Mouse (Mus musculus) bone marrow, adult 2 months (tissue): ENCODE data around the gene Entpd8. TPM values are rescaled to one million over a fixed set of nuclear protein-coding genes. Genes with fewer than 3 reads are reported as not detected.

Experiments used
- H3K27ac ChIP-seq: fragments of 200-500 bp; 2 replicates; pipeline ENCODE4 v1.5.1; 2012; ENCODE audit warnings: low read depth, mild to moderate bottlenecking, control low read depth, inconsistent platforms, low read length; ENCODE audit not compliant: control insufficient read depth, poor library complexity, insufficient read depth
- H3K4me1 ChIP-seq: fragments of 200-500 bp; 2 replicates; pipeline ENCODE4 v1.6.1; 2011; ENCODE audit warnings: low read length; ENCODE audit not compliant: control insufficient read depth, insufficient read depth
- H3K4me3 ChIP-seq: fragments of 200-500 bp; replicated peaks from 2 replicates; pipeline ENCODE3; 2011; ENCODE audit warnings: mild to moderate bottlenecking, low read depth, low read length, control low read depth; ENCODE audit not compliant: control insufficient read depth
- CTCF ChIP-seq: fragments of 200-500 bp; IDR thresholded peaks from 2 replicates; pipeline ENCODE4 v1.5.1; 2011; ENCODE audit warnings: low read length, control low read depth; ENCODE audit not compliant: control insufficient read depth, insufficient read depth
- POLR2A ChIP-seq: fragments of 200-500 bp; IDR thresholded peaks from 2 replicates; pipeline ENCODE4 v1.6.1; 2011; ENCODE audit warnings: low read depth, mild to moderate bottlenecking, control low read depth, low read length, borderline replicate concordance; ENCODE audit not compliant: control insufficient read depth
- WGBS: fragments of 180-500 bp; shearing (Covaris S2); methylation state at CpG from one replicate; pipeline ENCODE4 v1.1.7; 2018; 5-methylcytosine and 5-hydroxymethylcytosine counted together
- polyA plus RNA-seq: library from polyadenylated mRNA; stranded (reverse); fragments of >200 nt; gene quantifications from 2 replicates; pipeline ENCODE4 v1.2.4, GENCODE M21; 2011; ENCODE audit warnings: low replicate concordance; ENCODE audit not compliant: missing spikeins, insufficient read depth, insufficient read length

The Entpd8 gene
- not detected in 2 replicates for polyA plus RNA-seq

- Histone ChIP-seq H3K4me1 (no peaks in the 10 kb centered on the region), H3K4me3 (no peak within 1 kb of the TSS), H3K27ac (no peak within 1 kb of the TSS)
- 80% methylated on average over 5 of the region's 5 CpGs for WGBS
- TF ChIP-seq CTCF, result no peak
- no peak for TF ChIP-seq POLR2A
Observed at GRCm38 (mm10) chr2:25080076-25080475, at the start of gene Entpd8. Gene Entpd8, plus strand, starts transcription at chr2:25080304.

- no peaks in the 10 kb centered on the region for H3K4me1 ChIP-seq
- TF ChIP-seq POLR2A, result no peak
- no peak for TF ChIP-seq CTCF
- 89% methylated on average over 4 of the region's 4 CpGs for WGBS
- H3K4me3 ChIP-seq, result no peak overlapping the region
- no peak overlapping the region for H3K27ac ChIP-seq
Observed at GRCm38 (mm10) chr2:25034994-25035393, 45.1 kb upstream of the Entpd8 start.

- Histone ChIP-seq H3K4me1 (no peaks in the 10 kb centered on the region), H3K27ac (no peak overlapping the region; the same call in 1 of the 2 replicates), H3K4me3 (no peak overlapping the region)
- TF ChIP-seq POLR2A (no peak), CTCF (no peak)
- 87% methylated on average over 5 of the region's 5 CpGs for WGBS
Observed at GRCm38 (mm10) chr2:25040089-25040488, 40.0 kb upstream of the Entpd8 start.

GRCm38 (mm10) chr2:25050921-25051320 is 29.2 kb upstream of the Entpd8 start:
- Histone ChIP-seq H3K27ac (no peak overlapping the region), H3K4me3 (no peak overlapping the region), H3K4me1 (no peaks in the 10 kb centered on the region)
- no peak for TF ChIP-seq POLR2A
- no peak for TF ChIP-seq CTCF
- 91% methylated on average over 7 of the region's 7 CpGs for WGBS

- no peak overlapping the region for H3K27ac ChIP-seq
- no peak overlapping the region for H3K4me3 ChIP-seq
- TF ChIP-seq POLR2A (no peak), CTCF (no peak)
- WGBS, result 89% methylated on average over 8 of the region's 8 CpGs
- no peaks in the 10 kb centered on the region for H3K4me1 ChIP-seq
Observed at GRCm38 (mm10) chr2:25051450-25051849, 28.7 kb upstream of the Entpd8 start.

- no peak overlapping the region for H3K27ac ChIP-seq
- H3K4me1 ChIP-seq, result no peaks in the 10 kb centered on the region
- no peak overlapping the region for H3K4me3 ChIP-seq
- WGBS, result 84% methylated on average over 6 of the region's 6 CpGs
- no peak for TF ChIP-seq POLR2A
- TF ChIP-seq CTCF, result no peak
Observed at GRCm38 (mm10) chr2:25053101-25053500, 27.0 kb upstream of the Entpd8 start.

GRCm38 (mm10) chr2:25054221-25055067 is 25.7 kb upstream of the Entpd8 start, which contains the start of gene Nsmf:
Gene Nsmf, plus strand, starts transcription at chr2:25054355.
- Histone ChIP-seq H3K27ac (peak within 1 kb of the TSS; percentile 23; the same call in 1 of the 2 replicates), H3K4me1 (no peaks in the 10 kb centered on the region), H3K4me3 (peak within 1 kb of the TSS; percentile 48)
- no peak for TF ChIP-seq CTCF
- 0 out of 2 replicates have a peak, but pooled peaks have one; percentile 13 for TF ChIP-seq POLR2A
- 4% methylated on average over 47 of the region's 47 CpGs for WGBS

- no peaks in the 10 kb centered on the region for H3K4me1 ChIP-seq
- WGBS, result 62% methylated on average over 2 of the region's 2 CpGs
- H3K4me3 ChIP-seq, result no peak overlapping the region
- no peak overlapping the region for H3K27ac ChIP-seq
- TF ChIP-seq CTCF (no peak), POLR2A (no peak)
Observed at GRCm38 (mm10) chr2:25055068-25055405, 25.1 kb upstream of the Entpd8 start.
